Mouse (Mus musculus): Measurements from ENCODE around the gene Hsh2d. TPM values are rescaled to one million over a fixed set of nuclear protein-coding genes. Genes with fewer than 3 reads are reported as not detected.

The Hsh2d gene
- polyA plus RNA-seq, 1 experiment from 2014 or later, result not detected

- Histone ChIP-seq H3K4me2 (replicated peaks; ENCODE audit: low read depth, low read length) (no peak within 1 kb of the TSS), H3K9me3 (ENCODE audit: low read length) (no peaks in the 10 kb centered on the region), H3K27ac (ENCODE audit: low read length) (no peak within 1 kb of the TSS), H3K4me1 (ENCODE audit: insufficient read depth, low read length) (no peaks in the 10 kb centered on the region), H3K27me3 (ENCODE audit: insufficient read depth, low read length) (0 out of 2 replicates have a peak, but pooled peaks cover 9% of the 10 kb centered on the region), H3K9ac (replicated peaks; ENCODE audit: low read length) (no peak within 1 kb of the TSS), H3K36me3 (ENCODE audit: insufficient read depth, low read length) (no peaks in the 10 kb centered on the region), H3K4me3 (ENCODE audit: low read length) (no peak within 1 kb of the TSS)
- WGBS, result 75% methylated on average over 4 of the region's 4 CpGs
- no peak for ATAC-seq (ENCODE audit: low FRiP score, low TSS enrichment)
These were observed 24.1 kb downstream of the Hsh2d start, which contains the start of gene Gm11034 for GRCm38 (mm10) chr8:72213536-72213935. Gene Gm11034, minus strand, starts transcription at chr8:72213636.

- H3K27me3 ChIP-seq (ENCODE audit: insufficient read depth, low read length), result 0 out of 2 replicates have a peak, but pooled peaks cover 9% of the 10 kb centered on the region
- no peak for ATAC-seq (ENCODE audit: low FRiP score, low TSS enrichment)
- no peaks in the 10 kb centered on the region for H3K36me3 ChIP-seq (ENCODE audit: insufficient read depth, low read length)
- H3K4me1 ChIP-seq (ENCODE audit: insufficient read depth, low read length), result no peaks in the 10 kb centered on the region
- 48% methylated on average over 2 of the region's 2 CpGs for WGBS
- H3K4me3 ChIP-seq (ENCODE audit: low read length), result no peak overlapping the region
- H3K27ac ChIP-seq (ENCODE audit: low read length), result no peak overlapping the region
- no peaks in the 10 kb centered on the region for H3K9me3 ChIP-seq (ENCODE audit: low read length)
- H3K4me2 ChIP-seq (replicated peaks; ENCODE audit: low read depth, low read length), result no peak overlapping the region
- H3K9ac ChIP-seq (replicated peaks; ENCODE audit: low read length), result no peak overlapping the region
These were observed 25.6 kb downstream of the Hsh2d start for GRCm38 (mm10) chr8:72215060-72215459.

GRCm38 (mm10) chr8:72215871-72216270 is 26.4 kb downstream of the Hsh2d start:
- Histone ChIP-seq H3K4me2 (replicated peaks; ENCODE audit: low read depth, low read length) (no peak overlapping the region), H3K9me3 (ENCODE audit: low read length) (no peaks in the 10 kb centered on the region), H3K4me1 (ENCODE audit: insufficient read depth, low read length) (peaks cover 6% of the 10 kb centered on the region), H3K27me3 (ENCODE audit: insufficient read depth, low read length) (0 out of 2 replicates have a peak, but pooled peaks cover 9% of the 10 kb centered on the region), H3K4me3 (ENCODE audit: low read length) (no peak overlapping the region), H3K36me3 (ENCODE audit: insufficient read depth, low read length) (no peaks in the 10 kb centered on the region), H3K27ac (ENCODE audit: low read length) (no peak overlapping the region), H3K9ac (replicated peaks; ENCODE audit: low read length) (no peak overlapping the region)
- no peak for ATAC-seq (ENCODE audit: low FRiP score, low TSS enrichment)
- 22% methylated on average over 1 of the region's 1 CpGs for WGBS

- no peak overlapping the region; the same call in 1 of the 2 replicates for H3K9ac ChIP-seq (replicated peaks; ENCODE audit: low read length)
- peaks cover 7% of the 10 kb centered on the region for H3K4me1 ChIP-seq (ENCODE audit: insufficient read depth, low read length)
- ATAC-seq (ENCODE audit: low FRiP score, low TSS enrichment), result peak; percentile 25; the same call in 1 of the 2 replicates
- H3K36me3 ChIP-seq (ENCODE audit: insufficient read depth, low read length), result peaks cover 23% of the 10 kb centered on the region
- peak overlapping the region; percentile 81 for H3K4me3 ChIP-seq (ENCODE audit: low read length)
- H3K9me3 ChIP-seq (ENCODE audit: low read length), result no peaks in the 10 kb centered on the region
- H3K4me2 ChIP-seq (replicated peaks; ENCODE audit: low read depth, low read length), result peak overlapping the region; percentile 68
- 73% methylated on average over 9 of the region's 10 CpGs for WGBS
- peak overlapping the region; percentile 41; the same call in 1 of the 2 replicates for H3K27ac ChIP-seq (ENCODE audit: low read length)
- H3K27me3 ChIP-seq (ENCODE audit: insufficient read depth, low read length), result 0 out of 2 replicates have a peak, but pooled peaks cover 9% of the 10 kb centered on the region
These were observed 29.5 kb downstream of the Hsh2d start for GRCm38 (mm10) chr8:72218781-72219540.

- peak within 1 kb of the TSS; percentile 81 for H3K4me3 ChIP-seq (ENCODE audit: low read length)
- 0 out of 2 replicates have a peak, but pooled peaks cover 8% of the 10 kb centered on the region for H3K27me3 ChIP-seq (ENCODE audit: insufficient read depth, low read length)
- no peaks in the 10 kb centered on the region for H3K9me3 ChIP-seq (ENCODE audit: low read length)
- peak within 1 kb of the TSS; percentile 68 for H3K4me2 ChIP-seq (replicated peaks; ENCODE audit: low read depth, low read length)
- H3K36me3 ChIP-seq (ENCODE audit: insufficient read depth, low read length), result peaks cover 27% of the 10 kb centered on the region
- peaks cover 7% of the 10 kb centered on the region for H3K4me1 ChIP-seq (ENCODE audit: insufficient read depth, low read length)
- H3K27ac ChIP-seq (ENCODE audit: low read length), result peak within 1 kb of the TSS; percentile 80
- peak; percentile 98 for ATAC-seq (ENCODE audit: low FRiP score, low TSS enrichment)
- peak within 1 kb of the TSS; percentile 83 for H3K9ac ChIP-seq (replicated peaks; ENCODE audit: low read length)
- 11% methylated on average over 39 of the region's 39 CpGs for WGBS
These were observed 30.3 kb downstream of the Hsh2d start, which contains the start of gene Fam32a for GRCm38 (mm10) chr8:72219541-72220363. Gene Fam32a, plus strand, starts transcription at chr8:72219730.

- peak overlapping the region; percentile 68 for H3K4me2 ChIP-seq (replicated peaks; ENCODE audit: low read depth, low read length)
- 81% methylated on average over 4 of the region's 4 CpGs for WGBS
- H3K27ac ChIP-seq (ENCODE audit: low read length), result no peak overlapping the region
- peaks cover 7% of the 10 kb centered on the region for H3K4me1 ChIP-seq (ENCODE audit: insufficient read depth, low read length)
- H3K9ac ChIP-seq (replicated peaks; ENCODE audit: low read length), result no peak overlapping the region
- no peak for ATAC-seq (ENCODE audit: low FRiP score, low TSS enrichment)
- peak overlapping the region; percentile 81 for H3K4me3 ChIP-seq (ENCODE audit: low read length)
- no peaks in the 10 kb centered on the region for H3K9me3 ChIP-seq (ENCODE audit: low read length)
- 0 out of 2 replicates have a peak, but pooled peaks cover 3% of the 10 kb centered on the region for H3K27me3 ChIP-seq (ENCODE audit: insufficient read depth, low read length)
- H3K36me3 ChIP-seq (ENCODE audit: insufficient read depth, low read length), result peaks cover 27% of the 10 kb centered on the region
These were observed 31.3 kb downstream of the Hsh2d start for GRCm38 (mm10) chr8:72220758-72221157.

- no peak overlapping the region for H3K4me2 ChIP-seq (replicated peaks; ENCODE audit: low read depth, low read length)
- H3K4me3 ChIP-seq (ENCODE audit: low read length), result no peak overlapping the region
- no peak overlapping the region for H3K9ac ChIP-seq (replicated peaks; ENCODE audit: low read length)
- H3K36me3 ChIP-seq (ENCODE audit: insufficient read depth, low read length), result peaks cover 27% of the 10 kb centered on the region
- no peaks in the 10 kb centered on the region for H3K27me3 ChIP-seq (ENCODE audit: insufficient read depth, low read length)
- no peak overlapping the region for H3K27ac ChIP-seq (ENCODE audit: low read length)
- ATAC-seq (ENCODE audit: low FRiP score, low TSS enrichment), result no peak
- WGBS, result 89% methylated on average over 5 of the region's 5 CpGs
- H3K4me1 ChIP-seq (ENCODE audit: insufficient read depth, low read length), result peaks cover 7% of the 10 kb centered on the region
- no peaks in the 10 kb centered on the region for H3K9me3 ChIP-seq (ENCODE audit: low read length)
These were observed 33.2 kb downstream of the Hsh2d start for GRCm38 (mm10) chr8:72222656-72223055.

GRCm38 (mm10) chr8:72239499-72240402 is 50.3 kb downstream of the Hsh2d start, which contains the start of gene Ap1m1:
Gene Ap1m1, plus strand, starts transcription at chr8:72240018.
- H3K36me3 ChIP-seq (ENCODE audit: insufficient read depth, low read length), result peaks cover 10% of the 10 kb centered on the region; the same call in 1 of the 2 replicates
- peak within 1 kb of the TSS; percentile 94 for H3K27ac ChIP-seq (ENCODE audit: low read length)
- ATAC-seq (ENCODE audit: low FRiP score, low TSS enrichment), result peak; percentile 96
- H3K27me3 ChIP-seq (ENCODE audit: insufficient read depth, low read length), result no peaks in the 10 kb centered on the region
- no peaks in the 10 kb centered on the region for H3K9me3 ChIP-seq (ENCODE audit: low read length)
- under 1% methylated on average over 54 of the region's 54 CpGs for WGBS
- H3K9ac ChIP-seq (replicated peaks; ENCODE audit: low read length), result peak within 1 kb of the TSS; percentile 63
- peaks cover 10% of the 10 kb centered on the region for H3K4me1 ChIP-seq (ENCODE audit: insufficient read depth, low read length)
- H3K4me2 ChIP-seq (replicated peaks; ENCODE audit: low read depth, low read length), result peak within 1 kb of the TSS; percentile 52
- H3K4me3 ChIP-seq (ENCODE audit: low read length), result peak within 1 kb of the TSS; percentile 62

- H3K27me3 ChIP-seq (ENCODE audit: insufficient read depth, low read length), result no peaks in the 10 kb centered on the region
- ATAC-seq (ENCODE audit: low FRiP score, low TSS enrichment), result peak; percentile 77
- H3K9ac ChIP-seq (replicated peaks; ENCODE audit: low read length), result peak overlapping the region; percentile 63
- H3K4me1 ChIP-seq (ENCODE audit: insufficient read depth, low read length), result peaks cover 10% of the 10 kb centered on the region
- WGBS, result under 1% methylated on average over 24 of the region's 24 CpGs
- peak overlapping the region; percentile 62 for H3K4me3 ChIP-seq (ENCODE audit: low read length)
- H3K4me2 ChIP-seq (replicated peaks; ENCODE audit: low read depth, low read length), result peak overlapping the region; percentile 52
- H3K36me3 ChIP-seq (ENCODE audit: insufficient read depth, low read length), result peaks cover 11% of the 10 kb centered on the region; the same call in 1 of the 2 replicates
- peak overlapping the region; percentile 94 for H3K27ac ChIP-seq (ENCODE audit: low read length)
- H3K9me3 ChIP-seq (ENCODE audit: low read length), result no peaks in the 10 kb centered on the region
These were observed 50.9 kb downstream of the Hsh2d start for GRCm38 (mm10) chr8:72240403-72240763.

Data from kidney, embryonic 16.5 days (tissue).